Mouse (Mus musculus) limb, embryonic 15.5 days (tissue): ENCODE results near the gene Nppa. TPM values are rescaled to one million over a fixed set of nuclear protein-coding genes. Genes with fewer than 3 reads are reported as not detected.

Source experiments
- ATAC-seq: fragments of 200-750 bp; cut with Nextera tagmentation; 2 replicates; pipeline ENCODE4 v1.8.0; 2017; ENCODE audit warnings: low read depth, moderate TSS enrichment; ENCODE audit not compliant: insufficient number of reproducible peaks, low FRiP score, low TSS enrichment
- H3K27ac ChIP-seq: fragments of 300-500 bp; sonication (generic); 2 replicates; pipeline ENCODE4 v1.5.1; 2015; ENCODE audit warnings: moderate library complexity, mild to moderate bottlenecking, inconsistent platforms
- H3K27me3 ChIP-seq: fragments of 300-500 bp; sonication (generic); 2 replicates; pipeline ENCODE4 v1.6.1; 2015; ENCODE audit warnings: inconsistent platforms
- H3K36me3 ChIP-seq: fragments of 300-500 bp; sonication (generic); 2 replicates; pipeline ENCODE4 v1.6.1; 2015; ENCODE audit warnings: inconsistent platforms
- H3K4me1 ChIP-seq: fragments of 300-500 bp; sonication (generic); 2 replicates; pipeline ENCODE4 v1.6.1; 2015; ENCODE audit warnings: inconsistent platforms
- H3K4me2 ChIP-seq: fragments of 300-500 bp; sonication (generic); 2 replicates; pipeline ENCODE4 v1.6.1; 2015; ENCODE audit warnings: mild to moderate bottlenecking, inconsistent platforms
- H3K4me3 ChIP-seq: fragments of 300-500 bp; sonication (generic); 2 replicates; pipeline ENCODE4 v1.5.1; 2015; ENCODE audit warnings: mild to moderate bottlenecking, inconsistent platforms
- H3K9ac ChIP-seq: fragments of 300-500 bp; sonication (generic); 2 replicates; pipeline ENCODE4 v1.6.1; 2015; ENCODE audit warnings: inconsistent platforms
- H3K9me3 ChIP-seq: fragments of 300-500 bp; sonication (generic); 2 replicates; pipeline ENCODE4 v1.6.1; 2016; ENCODE audit warnings: inconsistent platforms
- WGBS: fragments of 180-500 bp; shearing (Covaris S2); methylation state at CpG from one replicate; pipeline ENCODE4 v1.1.7; 2015; 5-methylcytosine and 5-hydroxymethylcytosine counted together
- polyA plus RNA-seq: library from polyadenylated mRNA; unstranded; fragments of >200 nt; fragmentation: Nextera tagmentation; extraction: Ambion mirVana; gene quantifications from 2 replicates; pipeline ENCODE4 v1.2.1, GENCODE M21; 2015

The Nppa gene
- polyA plus RNA-seq, 1 experiment from 2014 or later = not detected

- Histone ChIP-seq H3K4me1 (no peaks in the 10 kb centered on the region), H3K36me3 (peaks cover 97% of the 10 kb centered on the region), H3K27ac (no peak overlapping the region), H3K4me3 (no peak overlapping the region), H3K9ac (no peak overlapping the region), H3K9me3 (no peaks in the 10 kb centered on the region), H3K27me3 (no peaks in the 10 kb centered on the region), H3K4me2 (no peak overlapping the region)
- ATAC-seq = no peak
- WGBS = 76% methylated on average over 3 of the region's 3 CpGs
Measured at GRCm38 (mm10) chr4:148016981-148017380, 16.5 kb downstream of the Nppa start.

- Histone ChIP-seq H3K27ac (peak overlapping the region; percentile 50), H3K4me2 (no peak overlapping the region), H3K9ac (no peak overlapping the region), H3K9me3 (no peaks in the 10 kb centered on the region), H3K36me3 (peaks cover 96% of the 10 kb centered on the region), H3K27me3 (no peaks in the 10 kb centered on the region), H3K4me1 (no peaks in the 10 kb centered on the region), H3K4me3 (no peak overlapping the region)
- 72% methylated on average over 2 of the region's 2 CpGs for WGBS
- no peak for ATAC-seq
Measured at GRCm38 (mm10) chr4:148018410-148018809, 17.9 kb downstream of the Nppa start.

GRCm38 (mm10) chr4:148024003-148024402, 23.5 kb downstream of the Nppa start:
- Histone ChIP-seq H3K4me3 (no peak overlapping the region), H3K9me3 (no peaks in the 10 kb centered on the region), H3K27me3 (no peaks in the 10 kb centered on the region), H3K4me1 (no peaks in the 10 kb centered on the region), H3K9ac (no peak overlapping the region), H3K27ac (no peak overlapping the region), H3K4me2 (no peak overlapping the region), H3K36me3 (peaks cover 89% of the 10 kb centered on the region)
- no peak for ATAC-seq
- WGBS = 93% methylated on average over 3 of the region's 3 CpGs

- no peak for ATAC-seq
- peaks cover 50% of the 10 kb centered on the region for H3K36me3 ChIP-seq
- WGBS = 94% methylated on average over 7 of the region's 7 CpGs
- no peaks in the 10 kb centered on the region for H3K4me1 ChIP-seq
- H3K4me2 ChIP-seq = no peak overlapping the region
- H3K9ac ChIP-seq = no peak overlapping the region
- H3K4me3 ChIP-seq = no peak overlapping the region
- H3K27ac ChIP-seq = no peak overlapping the region
- H3K9me3 ChIP-seq = no peaks in the 10 kb centered on the region
- no peaks in the 10 kb centered on the region for H3K27me3 ChIP-seq
Measured at GRCm38 (mm10) chr4:148029297-148029696, 28.8 kb downstream of the Nppa start.

DNA sequence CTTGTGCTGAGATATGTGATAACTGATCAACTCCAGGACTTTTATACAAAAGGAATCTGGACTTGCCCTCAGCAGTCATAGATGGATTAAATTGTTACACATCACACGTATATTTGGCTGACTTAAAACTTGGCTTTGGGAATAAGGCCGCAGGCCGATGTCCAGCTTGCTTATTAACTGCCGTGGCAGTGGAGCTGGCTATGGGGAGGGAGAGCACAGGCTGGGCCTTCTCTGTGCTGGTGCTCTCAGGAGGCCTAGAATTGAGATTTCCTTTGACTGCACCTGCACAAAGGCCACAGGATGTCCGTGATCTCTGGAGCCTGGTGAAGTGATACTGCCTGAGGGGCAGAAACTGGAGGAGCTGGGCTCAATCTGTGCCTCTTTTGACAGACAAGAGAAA, 30.0 kb downstream of the Nppa start:
- no peaks in the 10 kb centered on the region for H3K9me3 ChIP-seq
- no peaks in the 10 kb centered on the region for H3K27me3 ChIP-seq
- no peak overlapping the region for H3K9ac ChIP-seq
- peaks cover 45% of the 10 kb centered on the region for H3K36me3 ChIP-seq
- no peak for ATAC-seq
- H3K4me2 ChIP-seq = no peak overlapping the region
- WGBS = 81% methylated on average over 5 of the region's 5 CpGs
- no peak overlapping the region for H3K27ac ChIP-seq
- no peaks in the 10 kb centered on the region for H3K4me1 ChIP-seq
- H3K4me3 ChIP-seq = no peak overlapping the region

DNA sequence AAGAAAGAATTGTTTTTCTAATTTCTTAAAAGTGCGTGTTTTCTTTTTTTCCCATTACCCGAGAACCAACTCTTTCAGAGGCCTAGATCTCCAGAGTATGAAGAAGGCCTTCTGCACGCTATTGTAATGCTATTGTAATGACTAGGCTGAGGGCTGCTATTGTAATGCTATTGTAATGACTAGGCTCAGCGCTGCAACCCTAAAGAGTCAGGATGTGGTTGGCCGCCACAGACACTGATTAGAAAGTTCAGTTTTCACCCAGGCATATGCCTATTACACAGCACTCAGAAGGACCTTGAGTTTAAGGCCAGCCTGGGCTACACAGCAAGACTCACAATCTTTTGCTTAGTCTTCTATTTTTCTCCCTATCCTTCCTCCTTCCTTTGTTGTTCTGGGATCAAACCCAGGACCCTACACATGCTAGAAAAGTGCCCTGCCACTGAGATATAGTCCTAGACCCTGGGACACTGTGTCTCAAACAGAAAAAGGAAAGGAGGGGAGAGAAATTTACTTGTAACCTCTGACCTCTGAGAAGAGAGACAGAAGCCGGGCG, 33.4 kb downstream of the Nppa start:
- Histone ChIP-seq H3K9me3 (no peaks in the 10 kb centered on the region), H3K4me2 (no peak overlapping the region), H3K36me3 (peaks cover 22% of the 10 kb centered on the region), H3K4me1 (peaks cover 4% of the 10 kb centered on the region), H3K9ac (no peak overlapping the region), H3K27me3 (no peaks in the 10 kb centered on the region), H3K4me3 (no peak overlapping the region), H3K27ac (no peak overlapping the region)
- 85% methylated on average over 7 of the region's 7 CpGs for WGBS
- ATAC-seq = no peak

DNA sequence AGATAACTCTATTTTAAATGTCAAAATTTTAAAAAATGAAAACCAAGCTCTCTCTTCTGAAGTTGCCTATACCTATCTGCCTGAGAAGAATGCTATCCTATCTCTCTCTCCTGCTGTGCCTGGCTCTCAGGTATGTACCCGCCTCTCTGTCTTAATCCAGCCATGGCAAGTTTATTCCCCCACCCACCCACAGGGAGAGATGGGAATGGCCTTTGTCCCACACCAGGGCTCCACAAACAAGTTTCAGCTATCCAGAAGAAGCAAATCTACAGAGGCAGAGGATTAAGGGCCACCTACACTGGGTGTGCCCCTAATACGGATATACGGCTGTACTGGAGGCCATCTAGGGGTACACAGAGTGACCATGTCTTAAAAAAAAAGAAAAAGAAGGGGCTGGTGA, 34.9 kb downstream of the Nppa start:
- no peak for ATAC-seq
- H3K9ac ChIP-seq = no peak overlapping the region
- H3K4me2 ChIP-seq = no peak overlapping the region
- no peak overlapping the region for H3K27ac ChIP-seq
- peaks cover 15% of the 10 kb centered on the region; the same call in 1 of the 2 replicates for H3K36me3 ChIP-seq
- peaks cover 18% of the 10 kb centered on the region for H3K4me1 ChIP-seq
- H3K4me3 ChIP-seq = no peak overlapping the region
- no peaks in the 10 kb centered on the region for H3K27me3 ChIP-seq
- H3K9me3 ChIP-seq = no peaks in the 10 kb centered on the region
- WGBS = 92% methylated on average over 3 of the region's 3 CpGs

DNA sequence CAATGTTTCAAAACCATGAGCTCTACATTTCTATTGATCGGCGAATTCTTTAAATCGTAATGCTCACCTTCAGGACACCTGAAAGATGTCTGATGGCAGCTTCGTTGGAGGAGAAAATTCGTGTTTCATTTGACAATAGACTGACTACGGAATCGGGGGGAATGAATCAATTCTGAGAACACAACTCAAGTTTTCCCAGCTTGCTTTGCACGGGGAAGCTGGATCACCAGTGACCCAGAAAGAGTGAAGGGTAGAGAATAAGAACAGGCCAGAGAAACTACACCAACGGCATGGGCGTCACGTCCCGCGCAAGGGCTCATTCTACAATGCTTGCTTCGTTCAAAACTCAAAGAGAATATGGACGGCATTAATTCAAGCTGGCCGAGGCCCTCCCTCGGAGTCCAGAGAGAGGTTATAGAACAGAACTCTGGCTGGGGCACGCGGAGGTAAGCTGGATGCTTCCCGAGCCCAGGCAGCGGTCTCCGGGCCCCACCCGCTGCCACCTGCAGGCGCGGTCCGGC, 37.6 kb downstream of the Nppa start:
- 8% methylated on average over 26 of the region's 26 CpGs for WGBS
- H3K27me3 ChIP-seq = no peaks in the 10 kb centered on the region
- H3K9ac ChIP-seq = peak overlapping the region; percentile 57
- peak overlapping the region; percentile 58 for H3K4me2 ChIP-seq
- peaks cover 43% of the 10 kb centered on the region for H3K4me1 ChIP-seq
- H3K27ac ChIP-seq = peak overlapping the region; percentile 84
- ATAC-seq = no peak
- no peaks in the 10 kb centered on the region for H3K9me3 ChIP-seq
- H3K4me3 ChIP-seq = peak overlapping the region; percentile 81
- H3K36me3 ChIP-seq = peaks cover 20% of the 10 kb centered on the region; the same call in 1 of the 2 replicates

GRCm38 (mm10) chr4:148038600-148039253, 38.2 kb downstream of the Nppa start, which contains the start of the genes Clcn6 and Mthfr:
Gene Clcn6, minus strand, starts transcription at chr4:148038821.
Gene Mthfr, plus strand, starts transcription at chr4:148039077.
- ATAC-seq = peak; percentile 94
- peaks cover 22% of the 10 kb centered on the region; the same call in 1 of the 2 replicates for H3K36me3 ChIP-seq
- H3K4me1 ChIP-seq = peaks cover 43% of the 10 kb centered on the region
- H3K27ac ChIP-seq = peak within 1 kb of the TSS; percentile 86
- WGBS = under 1% methylated on average over 54 of the region's 54 CpGs
- H3K27me3 ChIP-seq = no peaks in the 10 kb centered on the region
- H3K9me3 ChIP-seq = no peaks in the 10 kb centered on the region
- peak within 1 kb of the TSS; percentile 85 for H3K4me2 ChIP-seq
- peak within 1 kb of the TSS; percentile 81 for H3K4me3 ChIP-seq
- peak within 1 kb of the TSS; percentile 61 for H3K9ac ChIP-seq

DNA sequence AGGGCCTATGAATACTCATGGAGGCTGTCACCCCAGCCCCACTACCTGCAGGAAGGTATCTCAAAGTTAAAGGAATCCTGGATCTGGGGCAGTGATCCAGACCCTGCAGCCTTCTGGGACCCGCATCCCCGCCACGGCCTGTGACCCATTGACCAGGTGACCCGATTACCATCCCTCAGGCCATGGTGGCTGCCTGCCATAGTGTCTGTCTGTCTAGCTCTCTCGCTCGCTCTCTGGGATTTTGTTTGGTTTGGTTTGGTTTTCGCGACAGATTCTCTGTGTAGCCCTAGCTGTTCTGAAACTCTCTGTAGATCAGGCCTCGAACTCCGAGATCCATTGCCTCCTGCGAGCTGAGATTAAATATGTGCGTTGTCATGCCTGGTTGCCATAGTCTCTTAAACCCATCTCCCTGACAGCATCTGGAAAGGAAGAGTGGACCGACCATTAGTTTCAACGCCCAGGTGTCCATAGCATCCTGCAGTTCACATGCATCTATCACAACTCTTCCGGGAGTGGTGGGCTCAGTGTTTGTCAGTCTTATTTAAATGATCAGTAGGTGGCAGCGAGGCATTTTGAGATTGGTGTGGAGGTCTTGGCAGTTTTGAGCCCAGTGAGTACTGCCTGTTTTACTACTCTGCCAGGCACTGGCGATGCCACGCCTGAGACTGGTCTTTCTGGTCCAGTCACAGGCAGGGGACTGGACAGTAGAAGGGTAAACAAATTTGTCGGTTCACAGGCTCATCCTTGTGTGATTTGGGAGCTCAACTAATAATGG, 38.9 kb downstream of the Nppa start:
- H3K4me3 ChIP-seq = peak overlapping the region; percentile 81
- peaks cover 25% of the 10 kb centered on the region for H3K36me3 ChIP-seq
- H3K27me3 ChIP-seq = no peaks in the 10 kb centered on the region
- H3K9ac ChIP-seq = peak overlapping the region; percentile 61
- no peaks in the 10 kb centered on the region for H3K9me3 ChIP-seq
- 19% methylated on average over 19 of the region's 19 CpGs for WGBS
- no peak for ATAC-seq
- peak overlapping the region; percentile 85 for H3K4me2 ChIP-seq
- H3K27ac ChIP-seq = peak overlapping the region; percentile 86
- H3K4me1 ChIP-seq = peaks cover 43% of the 10 kb centered on the region

DNA sequence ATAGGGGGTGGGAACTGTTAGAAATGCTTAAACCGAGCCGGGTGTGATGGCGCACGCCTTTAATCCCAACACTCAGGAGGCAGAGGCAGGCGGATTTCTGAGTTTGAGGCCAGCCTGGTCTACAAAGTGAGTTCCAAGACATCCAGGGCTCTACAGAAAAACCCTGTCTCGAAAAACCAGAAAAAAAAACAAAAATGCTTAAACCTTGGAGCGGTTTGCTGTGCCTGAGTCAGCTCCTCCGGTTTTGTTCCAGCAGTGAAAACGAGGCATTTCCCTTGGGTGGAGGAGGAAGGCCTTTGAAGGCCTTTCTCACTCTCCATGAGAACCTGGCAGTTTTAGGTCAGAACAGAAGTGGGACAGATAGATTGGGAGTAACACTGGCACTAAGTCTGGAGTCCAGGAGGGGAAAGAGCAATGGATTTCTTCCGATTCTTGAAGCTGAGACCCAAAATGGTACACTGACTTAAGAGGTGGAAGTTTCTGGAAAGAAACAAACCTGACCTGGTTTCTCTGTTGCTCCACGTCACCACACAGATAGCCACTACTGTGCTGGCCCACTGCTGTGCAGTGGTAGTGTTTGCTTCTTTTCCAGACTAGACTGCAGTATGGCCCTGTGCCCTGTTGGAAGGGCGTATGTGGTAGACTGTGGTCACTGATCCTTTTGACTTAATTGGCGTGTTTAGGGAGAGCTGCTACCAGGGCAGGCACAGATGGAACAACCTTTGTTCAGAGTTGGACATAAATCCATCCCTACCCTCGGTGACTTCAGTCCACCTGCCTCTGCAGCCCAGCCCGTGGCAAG, 39.7 kb downstream of the Nppa start:
- Histone ChIP-seq H3K4me2 (peak overlapping the region; percentile 85), H3K36me3 (peaks cover 28% of the 10 kb centered on the region), H3K9ac (peak overlapping the region; percentile 41; the same call in 1 of the 2 replicates), H3K4me1 (peaks cover 43% of the 10 kb centered on the region), H3K9me3 (no peaks in the 10 kb centered on the region), H3K4me3 (peak overlapping the region; percentile 81), H3K27me3 (no peaks in the 10 kb centered on the region), H3K27ac (peak overlapping the region; percentile 86)
- 61% methylated on average over 15 of the region's 15 CpGs for WGBS
- ATAC-seq = no peak
